Mouse (Mus musculus): ENCODE data around the gene 4930415O20Rik. TPM values are rescaled to one million over a fixed set of nuclear protein-coding genes. Genes with fewer than 3 reads are reported as not detected.
A peak's percentile ranks its signal among the peaks of the same experiment; 100 is the strongest.

Gene 4930415O20Rik
- 0.76 TPM in 1 of 2 replicates, not detected in the other for polyA plus RNA-seq (2015; fragmentation: Nextera tagmentation; extraction: Ambion mirVana)

- WGBS: 80% methylated on average over 10 of the region's 10 CpGs
- no peak for ATAC-seq (replicated peaks; ENCODE audit: low FRiP score)
- H3K27me3 ChIP-seq: no peaks in the 10 kb centered on the region
- no peak within 1 kb of the TSS for H3K27ac ChIP-seq
- H3K4me2 ChIP-seq: no peak within 1 kb of the TSS
- H3K9ac ChIP-seq: no peak within 1 kb of the TSS
- no peak within 1 kb of the TSS for H3K4me3 ChIP-seq (replicated peaks)
- H3K4me1 ChIP-seq: peaks cover 12% of the 10 kb centered on the region
- H3K9me3 ChIP-seq (replicated peaks): no peaks in the 10 kb centered on the region
- no peaks in the 10 kb centered on the region for H3K36me3 ChIP-seq
Observed at GRCm38 (mm10) chr15:98570873-98571538, at the start of gene 4930415O20Rik, which contains the start of gene Ccnt1. 4930415O20Rik (plus strand) TSS chr15:98571004. Ccnt1 (minus strand) TSS chr15:98570923.

- no peak overlapping the region for H3K9ac ChIP-seq
- 78% methylated on average over 3 of the region's 3 CpGs for WGBS
- H3K4me3 ChIP-seq (replicated peaks): no peak overlapping the region
- H3K4me1 ChIP-seq: no peaks in the 10 kb centered on the region
- peaks cover 79% of the 10 kb centered on the region for H3K36me3 ChIP-seq
- H3K4me2 ChIP-seq: no peak overlapping the region
- no peaks in the 10 kb centered on the region for H3K9me3 ChIP-seq (replicated peaks)
- no peaks in the 10 kb centered on the region for H3K27me3 ChIP-seq
- no peak overlapping the region for H3K27ac ChIP-seq
- ATAC-seq (replicated peaks; ENCODE audit: low FRiP score): no peak
Observed at GRCm38 (mm10) chr15:98521245-98521644, 49.6 kb upstream of the 4930415O20Rik start.

DNA sequence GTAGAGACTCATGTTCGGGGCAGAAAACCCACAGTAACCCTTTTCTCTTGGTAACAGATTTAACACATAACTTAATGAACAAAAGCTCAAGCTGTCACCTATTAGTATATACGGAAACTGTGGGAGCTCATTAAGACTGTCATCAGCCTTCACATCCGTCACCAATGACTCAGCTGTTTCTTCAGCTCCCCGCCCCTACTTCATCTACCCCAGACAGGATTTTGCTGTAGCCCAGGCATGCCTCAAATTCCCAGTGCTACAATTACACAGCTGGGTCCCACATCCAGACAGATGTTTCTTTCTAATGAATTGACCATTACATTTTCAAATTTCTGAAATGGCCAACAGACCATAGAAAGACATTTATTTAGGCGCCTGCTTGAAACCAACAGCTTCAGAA, 44.7 kb upstream of the 4930415O20Rik start:
- ATAC-seq (replicated peaks; ENCODE audit: low FRiP score): no peak
- 80% methylated on average over 5 of the region's 5 CpGs for whole genome bisulfite sequencing
- no peak overlapping the region for H3K9ac ChIP-seq
- no peak overlapping the region for H3K4me3 ChIP-seq (replicated peaks)
- no peak overlapping the region for H3K27ac ChIP-seq
- no peaks in the 10 kb centered on the region for H3K9me3 ChIP-seq (replicated peaks)
- peaks cover 99% of the 10 kb centered on the region for H3K36me3 ChIP-seq
- H3K4me2 ChIP-seq: no peak overlapping the region
- no peaks in the 10 kb centered on the region for H3K27me3 ChIP-seq
- H3K4me1 ChIP-seq: no peaks in the 10 kb centered on the region

DNA sequence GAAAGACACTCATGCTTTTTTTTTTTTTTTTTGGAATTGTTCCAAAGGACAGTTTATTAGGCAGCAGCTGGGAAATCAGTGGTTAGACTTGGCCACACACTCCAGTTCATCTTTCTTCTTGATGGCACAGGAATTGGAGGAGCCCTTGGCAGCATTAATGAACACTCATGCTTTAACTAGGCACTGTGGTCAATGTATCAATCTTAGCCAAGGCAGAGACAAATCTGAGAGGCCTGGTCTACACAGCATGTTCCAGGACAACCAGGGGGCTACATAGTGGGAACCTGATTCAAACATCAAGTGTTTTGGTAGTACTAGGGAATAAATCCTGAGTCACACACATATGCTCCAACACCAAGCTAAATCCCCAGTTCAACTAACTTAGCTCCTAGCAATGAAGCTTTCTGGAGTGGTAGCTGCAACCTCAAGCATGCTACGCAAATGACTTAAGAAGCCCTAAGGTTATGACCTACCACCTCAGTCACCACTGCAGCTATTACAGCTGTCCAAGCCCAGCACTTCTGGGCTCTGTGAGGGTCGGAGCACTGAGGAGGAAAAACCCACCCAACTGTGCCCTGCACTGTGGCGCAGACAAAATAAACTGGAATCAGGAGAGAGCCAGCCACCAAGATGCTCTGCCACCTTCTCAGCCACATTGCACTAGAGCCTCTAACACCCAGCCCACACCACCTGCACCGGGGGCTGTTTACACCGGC, 43.6 kb upstream of the 4930415O20Rik start:
- no peaks in the 10 kb centered on the region for H3K9me3 ChIP-seq (replicated peaks)
- no peak overlapping the region for H3K4me2 ChIP-seq
- no peaks in the 10 kb centered on the region for H3K27me3 ChIP-seq
- peaks cover 7% of the 10 kb centered on the region for H3K4me1 ChIP-seq
- 93% methylated on average over 5 of the region's 5 CpGs for WGBS
- no peak for ATAC-seq (replicated peaks; ENCODE audit: low FRiP score)
- H3K27ac ChIP-seq: no peak overlapping the region
- H3K4me3 ChIP-seq (replicated peaks): no peak overlapping the region
- no peak overlapping the region for H3K9ac ChIP-seq
- H3K36me3 ChIP-seq: peaks cover 96% of the 10 kb centered on the region

- Histone ChIP-seq H3K4me2 (no peak overlapping the region), H3K4me3 (replicated peaks) (no peak overlapping the region), H3K36me3 (peaks cover 87% of the 10 kb centered on the region), H3K27me3 (no peaks in the 10 kb centered on the region), H3K9ac (no peak overlapping the region), H3K27ac (no peak overlapping the region), H3K9me3 (replicated peaks) (no peaks in the 10 kb centered on the region), H3K4me1 (peaks cover 14% of the 10 kb centered on the region)
- ATAC-seq (replicated peaks; ENCODE audit: low FRiP score): no peak
- WGBS: 83% methylated on average over 5 of the region's 5 CpGs
Observed at GRCm38 (mm10) chr15:98528066-98528563, 42.7 kb upstream of the 4930415O20Rik start.

GRCm38 (mm10) chr15:98532281-98532680, 38.5 kb upstream of the 4930415O20Rik start:
- ATAC-seq (replicated peaks; ENCODE audit: low FRiP score): no peak
- Histone ChIP-seq H3K4me2 (peak overlapping the region; percentile 82), H3K4me3 (replicated peaks) (peak overlapping the region; percentile 89), H3K4me1 (peaks cover 14% of the 10 kb centered on the region), H3K9ac (peak overlapping the region; percentile 90), H3K9me3 (replicated peaks) (no peaks in the 10 kb centered on the region), H3K36me3 (peaks cover 47% of the 10 kb centered on the region), H3K27me3 (no peaks in the 10 kb centered on the region), H3K27ac (no peak overlapping the region)
- WGBS: 29% methylated on average over 5 of the region's 5 CpGs

GRCm38 (mm10) chr15:98533035-98533531, 37.7 kb upstream of the 4930415O20Rik start:
- under 1% methylated on average over 18 of the region's 18 CpGs for WGBS
- H3K27me3 ChIP-seq: no peaks in the 10 kb centered on the region
- H3K36me3 ChIP-seq: peaks cover 44% of the 10 kb centered on the region

GRCm38 (mm10) chr15:98533881-98534627, 36.8 kb upstream of the 4930415O20Rik start, which contains the start of gene Kansl2:
Kansl2 (minus strand) TSS chr15:98534264.
- Histone ChIP-seq H3K4me1 (peaks cover 14% of the 10 kb centered on the region), H3K4me3 (replicated peaks) (peak within 1 kb of the TSS; percentile 89), H3K27me3 (no peaks in the 10 kb centered on the region), H3K4me2 (peak within 1 kb of the TSS; percentile 82), H3K9me3 (replicated peaks) (no peaks in the 10 kb centered on the region), H3K36me3 (peaks cover 40% of the 10 kb centered on the region), H3K9ac (peak within 1 kb of the TSS; percentile 90), H3K27ac (peak within 1 kb of the TSS; percentile 100)
- ATAC-seq (replicated peaks; ENCODE audit: low FRiP score): peak; percentile 100
- WGBS: under 1% methylated on average over 69 of the region's 70 CpGs

More at GRCm38 (mm10) chr15:98533035-98533531, 37.7 kb upstream of the 4930415O20Rik start:
- Histone ChIP-seq H3K9me3 (replicated peaks) (no peaks in the 10 kb centered on the region), H3K4me2 (peak overlapping the region; percentile 82), H3K4me3 (replicated peaks) (peak overlapping the region; percentile 89), H3K27ac (peak overlapping the region; percentile 100), H3K4me1 (peaks cover 14% of the 10 kb centered on the region), H3K9ac (peak overlapping the region; percentile 90)
- ATAC-seq (replicated peaks; ENCODE audit: low FRiP score): no peak

GRCm38 (mm10) chr15:98535921-98536320, 34.9 kb upstream of the 4930415O20Rik start:
- H3K27me3 ChIP-seq: no peaks in the 10 kb centered on the region
- 87% methylated on average over 4 of the region's 4 CpGs for WGBS
- no peak overlapping the region for H3K9ac ChIP-seq
- peaks cover 39% of the 10 kb centered on the region for H3K36me3 ChIP-seq
- no peak overlapping the region for H3K4me3 ChIP-seq (replicated peaks)
- no peaks in the 10 kb centered on the region for H3K9me3 ChIP-seq (replicated peaks)
- H3K4me1 ChIP-seq: peaks cover 14% of the 10 kb centered on the region
- ATAC-seq (replicated peaks; ENCODE audit: low FRiP score): no peak
- no peak overlapping the region for H3K27ac ChIP-seq
- H3K4me2 ChIP-seq: no peak overlapping the region

- H3K27ac ChIP-seq: no peak overlapping the region
- peaks cover 39% of the 10 kb centered on the region for H3K36me3 ChIP-seq
- peaks cover 9% of the 10 kb centered on the region for H3K4me1 ChIP-seq
- no peak for ATAC-seq (replicated peaks; ENCODE audit: low FRiP score)
- no peak overlapping the region for H3K9ac ChIP-seq
- no peak overlapping the region for H3K4me3 ChIP-seq (replicated peaks)
- no peaks in the 10 kb centered on the region for H3K27me3 ChIP-seq
- 78% methylated on average over 8 of the region's 8 CpGs for WGBS
- no peak overlapping the region for H3K4me2 ChIP-seq
- H3K9me3 ChIP-seq (replicated peaks): no peaks in the 10 kb centered on the region
Observed at GRCm38 (mm10) chr15:98536828-98537510, 33.8 kb upstream of the 4930415O20Rik start.

GRCm38 (mm10) chr15:98537923-98538322, 32.9 kb upstream of the 4930415O20Rik start:
- 67% methylated on average over 4 of the region's 4 CpGs for WGBS
- H3K36me3 ChIP-seq: peaks cover 47% of the 10 kb centered on the region
- no peak for ATAC-seq (replicated peaks; ENCODE audit: low FRiP score)
- H3K9ac ChIP-seq: no peak overlapping the region
- H3K27me3 ChIP-seq: no peaks in the 10 kb centered on the region
- H3K4me2 ChIP-seq: no peak overlapping the region
- H3K4me1 ChIP-seq: peaks cover under 1% of the 10 kb centered on the region; the same call in 1 of the 2 replicates
- peak overlapping the region; percentile 22; the same call in 1 of the 2 replicates for H3K27ac ChIP-seq
- no peak overlapping the region for H3K4me3 ChIP-seq (replicated peaks)
- no peaks in the 10 kb centered on the region for H3K9me3 ChIP-seq (replicated peaks)
